Mouse (Mus musculus) inflammation-experienced regulatory T-cells, adult 6 months (primary cell): ENCODE results near the gene Arhgef10l. TPM values are rescaled to one million over a fixed set of nuclear protein-coding genes. Genes with fewer than 3 reads are reported as not detected.
A peak's percentile ranks its signal among the peaks of the same experiment; 100 is the strongest.

Experiments
- ATAC-seq: one replicate; pipeline ENCODE4 v1.8.0; 2017
- polyA plus RNA-seq, 3 experiments: library from polyadenylated mRNA; unstranded; fragments of 100-300 nt; shearing (Covaris generic); gene quantifications; one replicate each; pipeline ENCODE4 v1.2.1; 2017

Arhgef10l gene
- under 1 TPM in 1 of 3 experiments, not detected in 2; 0.12 TPM for polyA plus RNA-seq

DNA sequence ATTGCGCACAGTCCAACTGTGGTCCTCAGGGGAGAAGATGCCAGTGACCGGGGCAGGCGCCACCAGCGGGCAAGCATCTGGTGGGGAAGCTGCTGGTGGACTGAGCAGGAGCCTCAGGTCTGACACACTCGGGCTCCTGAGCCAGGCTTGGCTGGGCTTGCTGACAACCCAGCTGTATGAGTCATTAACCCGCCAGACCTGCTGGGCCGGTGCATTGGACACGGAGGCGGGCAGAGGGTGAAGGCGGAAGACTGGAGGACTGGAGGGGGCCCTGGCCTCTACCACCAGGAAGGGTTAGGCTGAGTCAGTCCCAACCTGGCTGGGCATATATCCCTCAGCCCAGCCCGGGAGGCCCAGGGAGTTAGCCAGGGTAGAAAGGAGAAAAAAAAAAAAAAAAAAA is at the start of gene Arhgef10l:
Arhgef10l (minus strand) TSS at position 253 of the 400 bp plus-strand sequence.
- ATAC-seq, result no peak

DNA sequence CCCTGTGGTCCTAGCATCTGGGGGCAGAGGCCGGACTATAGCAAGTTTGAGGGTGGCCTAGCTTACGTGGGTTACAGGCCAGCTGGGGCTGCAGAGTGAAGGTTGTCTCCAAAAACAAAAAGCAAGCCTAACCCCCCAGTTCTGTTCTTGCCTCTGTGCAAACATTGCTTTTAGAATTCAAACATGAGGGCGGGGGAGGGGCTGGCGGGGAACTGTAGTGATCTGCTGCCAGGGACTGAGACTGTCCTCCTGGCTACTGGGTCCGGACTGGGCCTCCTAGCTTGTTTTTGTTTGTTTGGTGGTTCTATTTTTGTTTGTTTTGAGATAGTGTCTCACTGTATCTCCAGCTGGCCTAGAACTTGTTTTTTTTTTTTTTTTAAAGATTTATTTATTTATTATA is 48.8 kb upstream of the Arhgef10l start:
- no peak for ATAC-seq

DNA sequence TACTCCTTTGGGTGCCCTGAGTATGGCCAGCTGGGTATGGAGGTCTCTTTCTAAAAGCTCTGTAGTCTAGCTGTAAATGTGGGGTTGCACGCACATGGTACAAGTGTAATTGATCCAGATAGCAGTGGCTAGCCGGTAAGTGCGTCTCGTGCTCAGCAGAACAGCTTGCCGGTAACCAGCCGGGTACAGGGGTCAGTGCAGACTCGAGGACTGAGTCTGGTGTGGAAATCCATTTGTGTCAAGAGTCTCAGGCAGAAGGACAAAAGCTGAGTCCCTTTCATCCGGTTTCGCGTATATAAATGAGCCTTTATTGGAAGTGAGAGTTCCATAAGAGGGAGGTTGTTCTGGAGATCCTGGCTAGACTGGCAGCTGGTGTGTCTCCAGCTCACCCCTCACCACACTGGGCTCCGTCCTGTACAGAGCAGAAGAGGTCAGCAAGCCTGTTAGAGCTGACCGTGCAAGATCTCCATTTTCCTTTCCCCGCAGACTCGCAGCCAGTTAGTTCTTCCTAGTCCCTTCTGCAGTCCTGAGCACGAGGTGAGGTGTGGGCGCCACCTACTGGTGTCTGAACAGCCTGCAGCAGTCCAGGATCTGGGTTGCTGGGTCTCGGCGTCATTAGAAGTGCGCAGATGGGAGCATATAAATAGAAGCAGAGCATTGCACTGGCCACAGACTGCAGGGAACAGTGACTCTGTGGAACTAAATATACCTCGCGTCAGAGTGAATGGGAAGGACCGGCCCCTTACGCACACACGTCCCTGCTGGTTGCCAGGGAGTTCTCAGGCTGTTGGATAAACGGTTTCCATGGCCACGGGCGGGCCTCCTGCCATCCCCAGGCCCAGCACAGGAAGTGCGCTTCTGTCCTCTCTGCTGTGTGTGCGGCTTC is 47.9 kb upstream of the Arhgef10l start:
- ATAC-seq, result peak; percentile 75

DNA sequence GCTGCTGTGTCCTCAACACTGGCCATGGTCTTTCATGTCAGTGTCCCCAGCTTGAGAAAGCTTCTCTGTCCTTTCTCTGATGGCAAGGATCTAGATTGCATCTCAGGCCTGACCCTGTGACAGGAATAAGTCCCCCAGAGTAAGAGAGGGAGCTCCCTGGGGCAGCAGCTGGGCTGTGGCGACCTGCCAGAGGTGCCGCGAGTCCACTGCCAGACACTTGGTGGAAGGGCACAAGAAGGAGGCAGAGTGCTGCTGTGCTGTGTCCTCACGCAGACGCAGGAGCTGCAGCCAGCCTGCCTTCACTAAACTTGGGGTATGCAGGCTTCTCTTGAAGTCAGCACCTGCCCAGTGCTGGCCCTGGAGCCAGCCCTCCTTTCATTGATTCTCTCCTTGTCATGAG is 45.5 kb upstream of the Arhgef10l start:
- ATAC-seq, result no peak

DNA sequence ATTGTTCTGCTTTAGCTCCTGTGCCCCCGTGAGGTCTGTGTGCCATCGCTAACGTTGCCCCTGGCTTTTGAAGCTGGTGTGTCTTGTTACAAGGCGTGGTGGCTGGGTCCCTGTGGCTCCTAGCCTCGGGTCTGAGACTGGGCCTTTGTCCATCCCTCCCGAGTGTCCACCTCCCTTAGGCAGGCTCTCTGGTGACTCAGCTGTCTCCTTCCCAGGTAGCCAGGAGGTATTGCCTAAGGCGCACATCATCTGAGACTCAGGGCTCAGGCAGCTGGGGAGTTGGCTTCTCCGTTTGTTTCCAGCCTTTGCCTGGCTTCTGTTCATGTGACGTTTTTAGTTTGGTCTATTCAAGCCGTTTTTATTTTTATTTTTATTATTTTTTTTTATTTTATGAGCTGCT is 45.0 kb upstream of the Arhgef10l start:
- ATAC-seq, result no peak

DNA sequence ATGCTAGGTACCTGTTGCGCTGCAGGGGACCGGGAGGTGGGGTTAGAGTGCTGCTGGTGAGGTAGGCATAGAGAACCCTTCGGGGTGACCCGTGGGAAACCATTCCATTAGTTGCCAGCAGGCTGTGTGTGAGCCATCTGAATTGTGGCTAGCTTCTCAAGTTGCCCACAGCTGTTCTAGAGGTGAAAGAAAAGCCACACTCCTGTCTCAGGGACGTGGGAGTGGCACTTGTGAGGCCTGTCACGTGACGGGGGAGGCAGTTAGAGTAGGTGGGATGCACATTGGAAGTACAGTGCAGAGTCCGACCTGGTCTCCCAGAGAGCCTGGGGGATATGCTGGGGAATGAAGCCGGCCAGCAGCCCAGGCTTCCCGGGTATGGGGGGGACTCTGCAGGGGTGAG is 43.8 kb upstream of the Arhgef10l start:
- no peak for ATAC-seq

DNA sequence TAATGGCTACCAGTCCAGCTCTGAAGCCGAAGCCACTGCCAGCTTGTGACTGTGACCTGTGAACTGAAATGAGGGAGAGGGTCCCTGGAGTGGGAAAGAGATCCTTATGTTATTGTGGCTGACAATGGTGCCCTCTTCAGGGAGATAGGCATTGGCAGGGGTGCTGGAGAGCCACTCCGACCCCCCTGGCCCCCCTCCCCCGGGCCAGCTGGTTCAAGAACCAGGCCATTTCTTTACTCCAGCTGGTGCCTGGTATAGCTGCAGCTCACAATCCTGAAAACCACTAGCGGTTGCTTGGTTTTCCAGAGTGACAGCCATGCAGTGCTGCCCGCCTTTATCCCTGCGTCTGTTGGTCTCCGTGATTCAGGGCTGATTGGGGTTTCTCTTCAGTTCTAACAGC is 43.3 kb upstream of the Arhgef10l start:
- no peak for ATAC-seq

DNA sequence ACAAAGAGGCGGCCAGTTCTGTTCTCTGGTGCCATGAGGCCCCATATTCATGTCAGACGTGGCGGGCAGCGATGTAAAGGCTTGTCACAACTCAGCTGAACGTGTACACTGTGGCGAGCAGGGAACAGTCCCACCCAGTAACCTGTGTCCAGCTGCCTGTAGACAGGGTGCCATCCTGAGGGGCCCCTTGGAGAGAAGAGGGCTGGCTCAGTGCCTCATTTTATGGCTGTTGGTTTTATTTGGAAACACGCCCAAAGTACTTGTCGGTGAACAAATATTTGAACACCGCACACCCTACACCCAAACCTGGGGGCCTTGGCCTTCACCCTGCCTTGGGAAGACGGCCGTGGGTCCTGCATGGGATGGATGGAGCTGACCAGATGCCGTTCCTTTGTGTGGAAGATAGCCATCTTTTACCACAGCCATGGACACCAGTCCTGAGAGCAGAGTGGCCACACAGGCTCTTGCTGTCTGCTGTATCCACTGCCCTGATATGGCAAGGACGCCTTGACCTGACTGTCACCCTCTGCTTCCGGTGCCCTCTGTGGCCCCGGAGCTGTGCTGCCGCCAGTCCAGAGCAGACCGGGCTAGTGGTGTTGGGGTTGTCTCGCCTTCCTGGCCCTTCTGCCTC is 42.6 kb upstream of the Arhgef10l start:
- ATAC-seq, result no peak

DNA sequence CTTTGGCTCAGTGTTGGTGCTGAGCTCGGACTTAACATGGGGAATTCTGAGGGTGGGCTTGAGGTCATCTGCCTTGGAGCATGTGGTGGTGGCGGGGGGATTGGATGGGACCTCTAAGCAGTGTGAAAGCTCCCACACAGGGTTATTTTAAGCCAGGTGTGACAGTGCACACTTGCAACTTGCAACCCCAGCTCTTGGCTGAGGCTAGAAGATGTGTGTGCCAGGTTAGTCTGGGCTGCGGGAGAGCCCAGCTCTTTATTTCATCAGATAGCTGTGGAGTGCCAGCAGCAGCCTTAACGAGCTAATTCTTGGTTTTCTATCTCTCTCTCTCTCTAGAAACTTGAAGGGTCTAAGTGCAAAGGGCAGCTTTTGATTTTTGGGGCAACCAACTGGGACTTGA is 41.8 kb upstream of the Arhgef10l start:
- ATAC-seq, result no peak

DNA sequence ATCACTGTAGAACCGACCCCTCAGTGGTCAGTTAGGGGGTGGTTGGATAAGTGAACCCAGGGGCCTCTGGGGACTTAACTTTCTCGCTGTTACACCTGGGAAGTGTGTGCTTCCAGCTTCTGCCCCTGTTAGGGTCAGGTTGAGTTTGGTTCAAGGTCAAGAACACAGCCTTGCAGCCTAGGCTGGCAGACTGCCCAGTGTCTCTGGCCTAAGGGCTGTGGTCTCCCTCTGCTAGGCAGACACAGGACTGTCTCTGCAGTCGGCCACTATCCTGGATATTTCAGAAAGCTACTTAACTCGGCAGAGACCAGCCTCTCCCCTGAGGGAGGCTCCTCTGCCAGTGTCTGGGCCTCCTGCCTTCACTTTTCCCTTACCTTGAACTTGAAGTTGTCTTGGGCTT is 38.4 kb upstream of the Arhgef10l start:
- ATAC-seq, result no peak

DNA sequence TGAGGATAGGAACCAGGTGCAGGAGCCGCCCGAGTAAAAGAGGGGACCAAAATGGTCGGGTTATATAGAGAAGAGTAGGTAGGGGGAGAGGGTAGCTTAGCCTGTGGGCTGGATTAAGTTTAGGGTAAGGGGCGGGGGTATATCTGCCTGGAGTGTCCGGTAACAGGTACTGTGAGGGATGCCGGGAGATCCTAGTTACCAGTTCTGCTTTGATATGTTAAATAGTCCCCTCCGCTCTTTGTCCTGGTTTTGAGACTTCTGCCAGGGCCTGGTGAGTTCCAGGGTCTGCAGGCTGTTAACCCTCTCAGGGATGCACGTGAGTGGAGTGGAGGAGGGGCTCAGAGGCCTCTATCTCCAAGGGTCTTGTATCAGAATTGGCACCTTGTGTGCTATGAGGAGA is 37.8 kb upstream of the Arhgef10l start:
- ATAC-seq, result no peak

DNA sequence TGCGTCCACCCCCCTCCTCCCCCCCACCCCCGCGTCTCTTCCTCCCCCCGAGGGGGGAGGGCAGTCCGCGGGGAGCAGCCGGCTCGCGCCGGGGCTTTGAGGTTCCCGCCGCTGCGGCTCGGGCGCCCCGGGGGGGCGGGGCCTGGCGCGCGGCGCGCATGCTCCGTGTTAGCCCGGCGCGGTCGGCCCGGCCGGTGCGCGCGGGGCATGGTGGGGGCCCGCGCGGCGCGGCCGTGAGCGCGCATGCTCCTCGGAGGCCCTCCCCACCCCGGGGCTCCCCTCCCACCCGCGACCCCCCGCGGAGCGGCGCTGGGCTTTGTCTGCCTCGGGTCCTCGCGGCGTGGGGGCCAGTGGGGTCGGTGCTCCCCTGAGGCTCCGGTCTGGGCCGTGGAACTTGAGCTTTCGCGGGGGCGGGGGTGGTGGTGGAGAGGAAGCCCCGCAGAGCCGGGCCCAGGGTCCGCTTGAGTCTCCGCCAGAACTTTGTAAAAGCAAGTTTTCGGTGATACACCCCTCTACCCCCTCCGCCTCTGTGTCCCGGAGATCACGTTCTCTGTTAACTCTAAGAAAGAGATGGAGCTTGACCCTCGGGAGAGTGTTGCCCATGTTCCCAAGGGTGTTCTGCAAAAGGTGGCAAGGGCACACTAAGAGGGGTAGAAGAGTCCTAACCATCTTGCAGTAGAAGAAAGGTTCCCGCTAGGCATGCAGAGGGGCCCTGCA is 37.0 kb upstream of the Arhgef10l start:
- no peak for ATAC-seq

DNA sequence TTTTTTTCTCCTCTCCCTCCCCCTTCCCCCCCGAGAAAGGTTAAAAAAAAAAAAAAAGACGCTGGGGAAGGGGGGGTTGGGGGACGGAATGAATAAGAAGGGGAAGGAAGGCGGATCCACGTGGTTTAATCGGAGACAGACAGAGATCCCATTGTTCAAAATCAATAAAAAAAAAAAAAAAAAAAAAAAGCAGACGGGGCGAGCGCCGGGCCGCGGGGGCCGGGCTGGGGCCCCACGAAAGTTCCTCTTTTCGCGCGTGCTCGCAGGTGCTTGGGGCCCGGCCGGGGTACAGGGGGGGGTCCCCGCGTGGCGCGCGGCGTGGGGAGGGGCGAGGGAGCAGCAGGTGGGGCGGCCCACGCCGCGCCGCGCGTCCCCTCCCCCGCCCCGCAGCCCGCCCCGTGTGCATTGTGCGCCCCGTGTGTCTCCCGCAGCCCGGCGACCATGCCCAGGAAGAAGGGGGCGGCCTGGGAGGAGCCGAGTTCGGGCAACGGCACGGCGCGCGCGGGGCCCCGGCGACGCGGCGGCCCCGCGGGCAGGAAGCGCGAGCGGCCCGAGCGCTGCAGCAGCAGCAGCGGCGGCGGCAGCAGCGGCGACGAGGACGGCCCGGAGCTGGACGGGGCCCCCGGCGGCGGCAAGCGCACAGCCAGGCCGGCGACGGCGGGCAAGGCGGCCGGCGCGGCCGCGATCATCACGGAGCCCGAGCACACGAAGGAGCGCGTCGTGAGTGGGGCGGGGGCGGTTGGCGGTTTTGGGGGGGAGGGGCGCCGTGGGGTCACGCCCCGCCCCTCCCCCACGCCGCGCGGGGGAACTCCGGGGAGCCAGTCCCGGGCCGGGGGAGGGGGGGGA is 36.1 kb upstream of the Arhgef10l start:
- ATAC-seq, result no peak

DNA sequence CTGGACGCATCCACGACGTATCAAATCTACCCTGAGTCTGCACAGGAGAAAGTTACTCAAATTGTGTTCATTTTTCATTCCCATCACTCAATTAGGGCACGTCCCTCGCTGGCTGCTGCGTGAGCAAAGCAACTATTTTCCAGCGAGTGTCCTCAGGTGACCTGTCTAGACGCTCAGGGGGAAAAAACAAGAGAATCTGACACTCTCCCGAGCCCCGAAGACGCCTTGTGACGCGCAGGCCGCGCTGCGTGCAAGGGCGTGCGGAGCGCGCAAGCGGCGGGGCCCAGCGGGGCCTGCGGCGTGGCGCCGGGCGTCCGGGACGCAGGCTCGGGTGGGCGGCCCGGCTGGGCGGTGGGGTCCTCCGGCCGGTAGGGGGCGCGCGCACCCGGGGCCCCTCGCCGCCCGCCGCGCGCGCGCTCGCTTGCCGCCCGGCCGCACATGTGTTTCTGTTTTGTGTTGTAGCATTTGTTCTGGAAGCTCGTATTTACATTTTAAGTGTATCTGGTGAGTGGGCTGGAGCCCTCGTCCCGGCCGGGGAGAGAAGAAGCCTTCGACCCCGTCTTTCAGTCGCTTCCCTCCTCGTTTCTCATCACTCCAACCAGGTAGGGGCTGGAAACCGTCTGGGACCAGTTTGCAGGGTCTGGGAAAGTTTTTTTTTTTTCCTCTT is 35.4 kb upstream of the Arhgef10l start:
- peak; percentile 54 for ATAC-seq

DNA sequence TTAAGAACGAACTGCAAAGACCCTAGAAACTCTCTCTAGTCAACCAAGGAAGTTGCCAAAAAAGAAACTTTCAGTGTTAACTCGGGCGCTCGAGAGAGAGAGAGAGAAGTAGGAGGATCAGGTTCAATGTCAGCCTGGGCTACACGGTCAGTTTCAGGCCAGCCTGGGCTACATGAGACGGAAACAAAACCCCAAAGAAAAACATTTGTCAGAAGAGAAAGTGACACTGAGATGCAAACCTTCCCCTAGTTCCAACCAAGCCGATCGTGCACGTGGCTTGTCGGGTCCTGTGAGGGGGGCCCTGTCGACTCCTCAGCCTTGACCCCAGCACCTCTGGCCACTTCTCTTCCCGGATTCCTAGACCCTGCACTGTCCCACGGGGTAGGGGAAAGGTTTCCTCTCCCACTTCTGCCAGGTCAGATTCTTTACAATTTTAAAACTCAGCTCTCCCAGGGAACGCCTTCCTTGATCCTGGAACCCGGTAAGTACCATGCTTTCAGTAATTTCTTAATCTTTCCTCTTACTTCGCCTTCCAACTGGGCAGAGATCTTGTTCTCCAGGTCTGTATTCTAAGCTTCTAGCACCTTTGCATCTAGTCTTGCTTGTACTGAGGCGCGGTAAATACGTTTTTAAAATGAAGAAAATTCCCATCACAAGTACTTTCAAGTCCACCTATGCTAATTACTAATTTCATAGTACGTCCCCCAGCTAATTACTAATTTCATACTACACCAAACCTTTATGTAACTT is 34.6 kb upstream of the Arhgef10l start, which contains the start of gene Rcc2:
Rcc2 (plus strand) TSS at position 273 of the 750 bp plus-strand sequence.
- ATAC-seq, result peak; percentile 9

DNA sequence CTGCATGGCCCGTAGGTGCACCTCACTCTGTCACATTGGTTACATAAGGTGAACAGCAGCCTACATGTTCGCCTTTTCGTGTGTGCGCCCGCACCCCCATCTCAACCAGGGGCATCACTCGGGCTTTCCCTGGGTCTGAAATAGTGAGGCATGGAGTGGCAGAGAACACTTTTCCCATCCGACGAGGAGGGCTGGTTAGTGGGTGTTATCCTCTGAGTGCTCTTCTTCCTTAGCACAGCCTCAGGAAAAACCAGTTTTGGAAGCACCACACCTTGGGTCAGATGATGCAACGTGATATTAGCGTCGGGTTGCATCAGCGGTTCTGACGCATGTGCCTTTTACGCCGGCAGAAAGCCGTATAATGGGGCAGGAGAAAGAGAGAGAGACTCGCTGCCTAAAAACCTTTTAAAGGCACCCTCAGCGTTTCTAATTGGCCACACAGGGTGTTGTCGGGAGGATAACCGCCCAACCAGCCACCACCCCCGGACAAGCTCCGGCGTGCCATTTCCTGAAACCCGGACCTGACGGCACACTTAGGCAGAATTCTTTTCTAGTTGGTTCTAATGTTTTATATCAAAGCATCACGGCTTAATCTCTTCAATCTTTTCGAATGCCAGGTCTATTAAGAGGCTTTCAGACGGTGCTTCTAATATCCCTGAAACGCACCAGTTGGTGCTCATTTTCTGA is 33.8 kb upstream of the Arhgef10l start:
- peak; percentile 72 for ATAC-seq

DNA sequence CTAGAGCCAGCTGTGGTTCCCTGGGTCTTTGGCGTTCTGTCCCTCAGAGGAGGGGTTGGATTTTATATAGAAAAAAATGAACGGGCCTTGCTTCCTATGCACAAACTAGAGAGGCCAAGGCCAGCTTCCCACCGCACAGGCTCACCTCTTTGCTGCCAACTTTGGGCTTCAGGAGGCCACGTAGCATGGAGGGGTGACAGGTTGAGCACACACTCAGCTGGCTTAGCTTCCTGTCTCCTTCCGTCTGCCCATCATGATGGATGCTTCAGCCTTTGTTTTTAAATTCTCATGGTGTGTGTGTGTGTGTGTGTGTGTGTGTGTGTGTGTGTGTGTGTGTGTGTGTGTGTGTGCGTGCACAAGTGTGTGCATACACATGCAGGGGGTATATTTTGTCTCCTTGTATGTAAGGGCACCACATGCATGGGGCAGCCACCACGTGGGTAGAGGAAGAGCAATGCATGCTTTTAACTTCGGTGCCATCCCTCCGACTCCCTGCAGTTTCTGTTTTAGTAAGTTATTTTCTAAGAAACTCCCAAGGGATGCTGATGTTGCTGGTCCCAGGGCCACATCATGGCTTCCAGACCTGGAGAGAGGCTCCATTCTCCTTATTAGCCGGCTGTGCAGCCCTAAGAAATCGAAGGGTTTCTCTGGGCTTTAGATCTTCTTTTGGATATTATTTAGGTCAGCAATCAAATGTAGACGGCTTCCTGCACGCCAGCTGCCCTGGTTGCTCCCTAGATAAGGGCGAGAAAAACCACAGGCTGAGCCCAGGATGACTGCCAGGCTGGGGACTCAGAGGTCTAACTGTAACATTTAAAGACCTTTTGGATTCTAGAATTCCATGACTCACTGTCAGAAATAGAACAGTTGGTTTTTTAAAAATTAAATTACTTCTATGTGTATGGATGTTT is 30.1 kb upstream of the Arhgef10l start:
- no peak for ATAC-seq

DNA sequence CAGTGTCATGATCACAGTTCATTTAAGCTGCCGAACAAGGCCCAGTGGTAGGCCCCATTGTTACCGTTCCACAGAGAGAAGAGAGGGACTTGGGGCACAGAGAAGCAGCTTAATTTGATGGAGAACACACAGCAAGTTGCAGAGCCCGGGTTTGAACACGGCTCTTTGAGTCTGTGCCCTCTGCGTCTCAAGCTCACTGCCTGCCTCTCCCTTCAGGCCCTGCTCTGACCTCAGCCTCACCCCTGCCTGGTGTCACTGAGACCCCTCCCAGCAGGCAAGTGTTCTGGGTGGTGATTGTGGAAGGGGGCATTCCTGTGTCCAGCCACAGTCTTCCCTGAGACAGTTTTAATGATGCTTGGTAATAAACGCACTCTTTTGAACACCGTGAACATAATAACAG is 29.3 kb upstream of the Arhgef10l start:
- no peak for ATAC-seq

DNA sequence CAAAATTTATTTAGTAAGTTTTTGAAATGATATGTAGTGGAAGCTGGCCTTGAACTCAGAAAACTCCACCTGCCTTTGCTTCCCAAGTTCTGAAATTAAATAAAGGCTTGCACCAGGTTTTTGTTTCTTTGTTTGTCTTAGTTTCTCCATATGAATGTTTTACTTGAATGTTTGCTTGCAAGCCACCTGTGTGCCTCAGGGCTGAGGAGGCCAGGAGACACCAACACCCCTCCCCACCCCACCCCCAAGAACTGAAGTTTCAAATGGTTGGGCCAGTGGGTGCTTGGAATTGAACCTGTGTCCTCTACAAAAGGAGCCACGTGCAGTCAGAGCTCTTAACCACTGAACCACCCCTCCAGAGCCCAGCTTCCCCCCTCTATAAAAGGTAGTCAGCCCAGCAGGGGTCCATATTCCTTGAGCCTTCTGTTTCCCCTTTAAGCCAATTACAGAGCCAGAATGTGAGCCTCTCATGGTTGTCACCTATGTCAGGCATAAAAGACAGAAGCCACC is 28.8 kb upstream of the Arhgef10l start:
- no peak for ATAC-seq
